Mouse (Mus musculus): ENCODE data around the gene Ezr. TPM values are rescaled to one million over a fixed set of nuclear protein-coding genes. Genes with fewer than 3 reads are reported as not detected.

Ezr gene
- polyA plus RNA-seq, 2 experiments: 39.2 to 71.3 TPM

- H3K4me1 ChIP-seq (ENCODE audit: control insufficient read depth, insufficient read depth, low read length): 0 out of 2 replicates have a peak, but pooled peaks cover 12% of the 10 kb centered on the region
- 79% methylated on average over 5 of the region's 5 CpGs for WGBS
- no peak for DNase-seq (ENCODE audit: low spot score)
- no peaks in the 10 kb centered on the region for H3K36me3 ChIP-seq (ENCODE audit: control insufficient read depth, insufficient read depth, low read length)
- no peak overlapping the region for H3K27ac ChIP-seq (replicated peaks; ENCODE audit: low read depth, low read length)
- no peak for TF ChIP-seq POLR2A (IDR thresholded peaks at IDR 0.05; ENCODE audit: borderline replicate concordance, extremely low read depth, insufficient read depth, insufficient read length)
- no peak overlapping the region for H3K4me3 ChIP-seq (replicated peaks; ENCODE audit: low read length)
- no peaks in the 10 kb centered on the region for H3K27me3 ChIP-seq (ENCODE audit: control insufficient read depth, insufficient read depth, low read length)
- H3K4me2 ChIP-seq (replicated peaks; ENCODE audit: low read depth, low read length, severe bottlenecking): no peak overlapping the region
- no peak overlapping the region for H3K9ac ChIP-seq (ENCODE audit: low read depth, low read length, severe bottlenecking)
- ATAC-seq (ENCODE audit: low FRiP score, low read depth): no peak
- no peaks in the 10 kb centered on the region for H3K9me3 ChIP-seq (ENCODE audit: control insufficient read depth, low read length)
Observed at GRCm38 (mm10) chr17:6768301-6768788, 14.2 kb downstream of the Ezr start.

- WGBS: 59% methylated on average over 5 of the region's 5 CpGs
- H3K9ac ChIP-seq (ENCODE audit: low read depth, low read length, severe bottlenecking): no peak overlapping the region
- H3K27ac ChIP-seq (replicated peaks; ENCODE audit: low read depth, low read length): no peak overlapping the region
- no peak overlapping the region for H3K4me2 ChIP-seq (replicated peaks; ENCODE audit: low read depth, low read length, severe bottlenecking)
- no peaks in the 10 kb centered on the region for H3K36me3 ChIP-seq (ENCODE audit: control insufficient read depth, insufficient read depth, low read length)
- H3K27me3 ChIP-seq (ENCODE audit: control insufficient read depth, insufficient read depth, low read length): no peaks in the 10 kb centered on the region
- no peak for TF ChIP-seq POLR2A (IDR thresholded peaks at IDR 0.05; ENCODE audit: borderline replicate concordance, extremely low read depth, insufficient read depth, insufficient read length)
- DNase-seq (ENCODE audit: low spot score): no peak
- 0 out of 2 replicates have a peak, but pooled peaks cover 12% of the 10 kb centered on the region for H3K4me1 ChIP-seq (ENCODE audit: control insufficient read depth, insufficient read depth, low read length)
- no peak for ATAC-seq (ENCODE audit: low FRiP score, low read depth)
- H3K4me3 ChIP-seq (replicated peaks; ENCODE audit: low read length): no peak overlapping the region
- H3K9me3 ChIP-seq (ENCODE audit: control insufficient read depth, low read length): no peaks in the 10 kb centered on the region
Observed at GRCm38 (mm10) chr17:6767771-6768170, 14.8 kb downstream of the Ezr start.

- no peak overlapping the region for H3K4me3 ChIP-seq (replicated peaks; ENCODE audit: low read length)
- H3K27me3 ChIP-seq (ENCODE audit: control insufficient read depth, insufficient read depth, low read length): no peaks in the 10 kb centered on the region
- no peak for TF ChIP-seq POLR2A (IDR thresholded peaks at IDR 0.05; ENCODE audit: borderline replicate concordance, extremely low read depth, insufficient read depth, insufficient read length)
- ATAC-seq (ENCODE audit: low FRiP score, low read depth) (no peak), DNase-seq (ENCODE audit: low spot score) (no peak)
- no peaks in the 10 kb centered on the region for H3K36me3 ChIP-seq (ENCODE audit: control insufficient read depth, insufficient read depth, low read length)
- H3K27ac ChIP-seq (replicated peaks; ENCODE audit: low read depth, low read length): no peak overlapping the region
- H3K4me1 ChIP-seq (ENCODE audit: control insufficient read depth, insufficient read depth, low read length): 0 out of 2 replicates have a peak, but pooled peaks cover 12% of the 10 kb centered on the region
- no peaks in the 10 kb centered on the region for H3K9me3 ChIP-seq (ENCODE audit: control insufficient read depth, low read length)
- no peak overlapping the region for H3K9ac ChIP-seq (ENCODE audit: low read depth, low read length, severe bottlenecking)
- H3K4me2 ChIP-seq (replicated peaks; ENCODE audit: low read depth, low read length, severe bottlenecking): no peak overlapping the region
- 86% methylated on average over 4 of the region's 4 CpGs for WGBS
Observed at GRCm38 (mm10) chr17:6766823-6767222, 15.8 kb downstream of the Ezr start.

- H3K27ac ChIP-seq (replicated peaks; ENCODE audit: low read depth, low read length): no peak overlapping the region
- no peaks in the 10 kb centered on the region for H3K9me3 ChIP-seq (ENCODE audit: control insufficient read depth, low read length)
- no peak overlapping the region for H3K9ac ChIP-seq (ENCODE audit: low read depth, low read length, severe bottlenecking)
- no peak for ATAC-seq (ENCODE audit: low FRiP score, low read depth)
- H3K4me1 ChIP-seq (ENCODE audit: control insufficient read depth, insufficient read depth, low read length): 0 out of 2 replicates have a peak, but pooled peaks cover 7% of the 10 kb centered on the region
- no peak for DNase-seq (ENCODE audit: low spot score)
- no peak for TF ChIP-seq POLR2A (IDR thresholded peaks at IDR 0.05; ENCODE audit: borderline replicate concordance, extremely low read depth, insufficient read depth, insufficient read length)
- H3K4me2 ChIP-seq (replicated peaks; ENCODE audit: low read depth, low read length, severe bottlenecking): no peak overlapping the region
- H3K4me3 ChIP-seq (replicated peaks; ENCODE audit: low read length): no peak overlapping the region
- H3K36me3 ChIP-seq (ENCODE audit: control insufficient read depth, insufficient read depth, low read length): no peaks in the 10 kb centered on the region
- WGBS: 61% methylated on average over 2 of the region's 2 CpGs
- no peaks in the 10 kb centered on the region for H3K27me3 ChIP-seq (ENCODE audit: control insufficient read depth, insufficient read depth, low read length)
Observed at GRCm38 (mm10) chr17:6765886-6766285, 16.7 kb downstream of the Ezr start.

GRCm38 (mm10) chr17:6764730-6765129, 17.9 kb downstream of the Ezr start:
- H3K9ac ChIP-seq (ENCODE audit: low read depth, low read length, severe bottlenecking): no peak overlapping the region
- no peak overlapping the region for H3K27ac ChIP-seq (replicated peaks; ENCODE audit: low read depth, low read length)
- ATAC-seq (ENCODE audit: low FRiP score, low read depth) (no peak), DNase-seq (ENCODE audit: low spot score) (no peak)
- no peaks in the 10 kb centered on the region for H3K36me3 ChIP-seq (ENCODE audit: control insufficient read depth, insufficient read depth, low read length)
- H3K4me2 ChIP-seq (replicated peaks; ENCODE audit: low read depth, low read length, severe bottlenecking): no peak overlapping the region
- no peak for TF ChIP-seq POLR2A (IDR thresholded peaks at IDR 0.05; ENCODE audit: borderline replicate concordance, extremely low read depth, insufficient read depth, insufficient read length)
- H3K4me3 ChIP-seq (replicated peaks; ENCODE audit: low read length): no peak overlapping the region
- 94% methylated on average over 4 of the region's 4 CpGs for WGBS
- H3K9me3 ChIP-seq (ENCODE audit: control insufficient read depth, low read length): no peaks in the 10 kb centered on the region
- H3K4me1 ChIP-seq (ENCODE audit: control insufficient read depth, insufficient read depth, low read length): 0 out of 2 replicates have a peak, but pooled peaks cover 7% of the 10 kb centered on the region
- no peaks in the 10 kb centered on the region for H3K27me3 ChIP-seq (ENCODE audit: control insufficient read depth, insufficient read depth, low read length)

- ATAC-seq (ENCODE audit: low FRiP score, low read depth) (no peak), DNase-seq (ENCODE audit: low spot score) (no peak)
- no peak overlapping the region for H3K9ac ChIP-seq (ENCODE audit: low read depth, low read length, severe bottlenecking)
- 0 out of 2 replicates have a peak, but pooled peaks cover 4% of the 10 kb centered on the region for H3K4me1 ChIP-seq (ENCODE audit: control insufficient read depth, insufficient read depth, low read length)
- H3K4me3 ChIP-seq (replicated peaks; ENCODE audit: low read length): no peak overlapping the region
- no peaks in the 10 kb centered on the region for H3K9me3 ChIP-seq (ENCODE audit: control insufficient read depth, low read length)
- H3K4me2 ChIP-seq (replicated peaks; ENCODE audit: low read depth, low read length, severe bottlenecking): no peak overlapping the region
- no peaks in the 10 kb centered on the region for H3K36me3 ChIP-seq (ENCODE audit: control insufficient read depth, insufficient read depth, low read length)
- H3K27ac ChIP-seq (replicated peaks; ENCODE audit: low read depth, low read length): no peak overlapping the region
- TF ChIP-seq POLR2A (IDR thresholded peaks at IDR 0.05; ENCODE audit: borderline replicate concordance, extremely low read depth, insufficient read depth, insufficient read length): no peak
- no peaks in the 10 kb centered on the region for H3K27me3 ChIP-seq (ENCODE audit: control insufficient read depth, insufficient read depth, low read length)
- WGBS: 48% methylated on average over 7 of the region's 7 CpGs
Observed at GRCm38 (mm10) chr17:6764227-6764593, 18.4 kb downstream of the Ezr start.

Measured in limb, embryonic 14.5 days (tissue).